Mouse (Mus musculus): ENCODE measurements around the gene Evi2.

The Evi2 gene

DNA sequence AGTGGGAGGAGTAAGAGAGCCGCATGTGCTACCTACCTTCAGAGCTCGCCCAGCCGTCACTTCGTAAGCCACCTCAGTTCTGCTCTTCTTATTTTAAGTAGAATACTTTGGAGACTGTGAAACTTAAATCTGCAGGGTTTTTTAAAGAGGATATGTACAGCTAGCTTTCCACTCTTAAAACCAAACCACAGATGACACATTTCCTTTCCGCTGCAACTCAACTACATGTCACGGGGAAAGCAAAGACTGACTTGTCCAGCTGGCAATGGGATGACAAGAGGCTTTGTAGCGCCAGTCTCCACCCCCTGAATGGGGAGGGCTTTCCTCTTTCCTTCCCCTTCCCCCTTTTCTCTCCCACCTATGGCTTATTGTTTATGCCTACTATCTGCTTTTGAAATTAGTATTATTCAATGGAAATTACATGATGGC lies at the start of gene Evi2, which contains the start of gene Evi2a:
Gene Evi2 (minus strand): TSS at position 257 of the 429 bp plus-strand sequence.
Gene Evi2a (minus strand): TSS at position 277 of the 429 bp plus-strand sequence.
- no peak for DNase-seq (ENCODE audit: low spot score)

DNA sequence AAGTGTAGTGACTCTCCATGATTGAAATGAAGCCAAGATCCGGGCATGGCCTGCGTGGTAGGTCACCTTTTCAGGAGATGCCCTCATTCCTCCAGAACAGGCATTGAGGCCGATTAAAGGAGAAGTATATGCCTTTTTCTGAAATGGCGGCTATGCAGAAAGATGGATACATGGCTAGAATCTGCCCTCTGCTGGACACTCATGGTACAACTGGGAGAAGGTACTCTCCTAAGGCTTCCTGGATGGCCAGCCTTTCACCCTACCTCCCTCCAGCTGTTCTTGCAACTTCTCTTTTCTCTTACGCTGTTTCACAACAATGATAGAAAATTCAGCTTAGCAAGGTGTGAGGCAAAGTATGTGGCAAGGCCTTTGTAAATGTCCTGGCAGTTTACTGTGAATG lies 47.4 kb upstream of the Evi2 start:
- DNase-seq (ENCODE audit: low spot score): peak; percentile 84

DNA sequence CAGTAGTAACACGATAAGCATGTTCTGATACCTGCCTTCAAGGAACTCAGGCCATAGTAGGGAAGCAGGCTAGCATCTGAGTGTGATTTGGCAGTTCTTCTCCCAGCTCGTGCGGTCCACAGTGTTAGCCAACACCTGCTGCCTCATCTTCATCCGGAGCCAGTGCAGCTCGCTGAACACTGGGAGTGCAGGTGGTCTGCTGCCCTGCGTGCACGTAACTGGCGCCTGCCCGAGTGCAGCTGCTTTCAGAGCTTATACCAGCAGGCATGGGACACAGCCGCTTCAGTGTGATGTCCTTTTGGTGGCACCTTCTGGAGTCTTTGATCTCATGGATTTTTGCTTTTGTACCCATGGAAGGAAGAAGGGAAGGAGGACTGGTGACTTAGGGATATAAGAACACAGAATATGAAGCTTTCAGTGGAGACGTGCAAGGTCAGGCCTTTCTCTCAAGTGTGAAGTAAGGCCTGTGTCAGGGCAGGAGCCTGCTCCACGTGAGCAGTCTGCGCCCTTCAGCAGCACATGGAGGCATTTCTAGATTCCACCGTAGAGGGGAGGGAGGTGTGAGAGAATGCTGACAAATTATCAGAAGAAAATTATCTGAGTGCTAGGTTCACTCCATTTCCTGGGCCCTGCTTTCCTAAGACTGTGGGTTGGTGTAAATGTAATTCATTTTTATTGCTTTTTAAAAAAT lies 45.1 kb upstream of the Evi2 start:
- DNase-seq (ENCODE audit: low spot score): no peak

DNA sequence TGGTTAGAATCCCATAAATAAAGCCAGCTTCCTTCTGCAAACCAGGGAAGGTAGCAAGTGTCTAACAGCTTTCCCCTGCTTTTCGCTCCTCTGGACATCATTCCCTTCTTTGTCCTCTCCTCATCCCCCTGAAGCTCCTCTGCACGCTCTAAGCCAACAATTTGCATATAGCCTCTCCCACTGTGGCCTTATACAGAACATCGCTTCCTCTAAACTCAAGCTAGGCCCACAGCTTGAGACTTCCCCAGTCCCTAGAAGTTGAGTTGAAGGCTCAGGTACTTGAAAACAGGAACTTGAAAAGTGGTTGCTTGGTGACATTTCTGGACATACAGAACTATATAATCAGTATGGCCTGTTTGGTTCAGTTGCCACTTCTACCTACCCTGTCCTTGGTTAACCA lies 43.4 kb upstream of the Evi2 start:
- no peak for DNase-seq (ENCODE audit: low spot score)

DNA sequence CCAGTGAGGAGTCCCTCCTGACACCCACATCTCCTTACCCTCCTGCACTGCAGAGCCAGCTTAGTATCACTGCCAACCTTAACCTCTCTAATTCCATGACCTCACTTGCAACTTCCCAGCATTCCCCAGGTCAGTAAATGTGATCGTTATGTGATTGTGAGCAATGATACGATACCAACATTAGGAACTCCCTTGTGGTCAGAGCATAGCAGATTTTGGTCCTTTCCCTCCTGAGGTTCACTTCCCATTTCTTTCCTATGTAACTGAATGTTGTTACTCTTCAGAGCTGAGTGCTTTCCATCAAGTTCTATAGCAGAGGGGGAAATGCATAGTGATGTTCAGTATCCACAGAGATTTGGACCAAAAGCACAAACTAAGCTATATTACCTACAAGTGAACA lies 39.9 kb upstream of the Evi2 start:
- no peak for DNase-seq (ENCODE audit: low spot score)

DNA sequence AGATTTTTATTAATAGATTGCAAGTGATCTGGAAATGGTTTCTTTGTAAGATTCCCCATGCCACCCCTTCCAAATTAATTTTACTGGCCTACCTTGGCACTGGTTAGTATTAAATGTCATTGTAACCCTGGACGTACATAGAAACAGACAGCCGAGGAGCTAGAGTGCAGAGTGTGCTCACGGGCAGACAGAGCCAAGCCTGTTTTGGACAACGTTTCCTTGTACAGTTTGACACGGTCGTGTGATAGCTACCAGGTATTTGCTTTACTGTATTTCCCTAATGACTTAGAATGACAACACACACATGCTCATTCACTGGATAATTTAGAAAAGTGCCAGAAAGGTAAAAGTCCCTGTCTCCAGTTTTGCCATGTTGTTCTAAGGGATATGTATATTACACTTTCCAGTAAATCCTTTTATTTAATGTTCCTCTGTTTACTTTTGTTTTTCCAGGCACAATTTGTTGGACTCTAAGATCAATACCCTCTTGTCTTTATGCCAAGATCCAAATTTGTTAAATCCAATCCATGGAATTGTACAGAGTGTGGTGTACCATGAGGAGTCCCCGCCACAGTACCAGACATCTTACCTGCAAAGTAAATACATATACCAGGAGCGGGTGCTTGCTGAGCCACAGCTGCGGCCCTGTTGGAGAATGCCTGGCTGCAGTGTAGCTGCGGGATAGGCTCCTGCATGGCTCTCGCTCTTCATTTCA lies 38.0 kb upstream of the Evi2 start:
- no peak for DNase-seq (ENCODE audit: low spot score)

DNA sequence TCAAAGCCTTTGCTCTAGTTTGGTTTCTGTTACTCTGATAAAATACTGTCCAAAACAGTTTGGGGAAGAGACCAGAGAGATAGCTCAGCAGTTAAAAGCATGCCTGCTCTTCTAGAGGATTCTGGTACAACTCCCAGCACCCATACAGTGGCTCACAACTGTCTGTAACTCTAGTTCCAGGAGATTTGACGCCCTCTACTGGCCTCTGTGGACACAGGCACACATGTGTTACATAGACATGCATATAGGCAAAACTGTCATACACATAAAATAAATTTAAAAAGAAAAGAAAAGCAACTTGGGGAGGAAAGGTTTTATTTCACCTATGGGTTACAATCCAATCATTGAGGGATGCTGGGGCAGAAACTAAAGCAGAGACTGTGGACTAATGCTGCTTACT lies 36.6 kb upstream of the Evi2 start:
- DNase-seq (ENCODE audit: low spot score): no peak

DNA sequence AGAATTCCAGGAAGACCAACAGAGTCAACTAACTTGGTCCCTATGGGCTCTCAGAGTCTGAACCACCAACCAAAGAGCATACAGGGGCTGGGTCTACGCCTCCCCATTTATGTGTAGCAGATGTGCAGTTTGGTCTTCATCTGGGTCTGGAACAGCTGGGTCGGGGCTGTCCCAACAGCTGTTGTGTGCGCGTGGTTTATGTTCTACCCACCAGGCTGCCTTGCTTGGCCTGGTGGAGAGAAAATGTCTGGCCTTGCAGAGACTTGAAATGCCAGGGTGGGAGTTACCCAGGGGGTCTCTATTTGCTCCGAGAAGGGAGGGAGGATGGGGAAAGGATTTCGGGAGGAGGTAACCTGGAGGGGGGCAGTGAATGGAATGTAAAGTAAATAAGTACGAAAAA lies 33.1 kb upstream of the Evi2 start:
- no peak for DNase-seq (ENCODE audit: low spot score)

DNA sequence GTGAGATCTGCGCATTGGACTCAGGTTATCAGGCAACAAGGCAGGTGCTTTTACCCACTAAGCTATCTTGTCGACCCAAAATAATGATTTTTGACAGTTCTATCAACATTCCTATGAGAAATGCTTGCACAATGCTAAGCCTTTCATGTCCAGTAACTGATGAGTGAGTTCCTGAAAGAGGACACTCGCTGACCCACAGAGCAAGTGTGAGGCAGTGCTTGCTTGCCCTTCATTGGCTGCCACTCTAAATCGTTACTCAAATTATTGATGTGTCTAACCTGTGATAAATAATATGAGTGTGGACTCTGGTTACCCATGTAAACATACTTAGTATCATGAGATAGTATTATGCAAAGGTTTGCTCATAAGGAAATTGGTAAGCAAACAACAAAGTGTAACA lies 30.1 kb upstream of the Evi2 start:
- DNase-seq (ENCODE audit: low spot score): no peak

DNA sequence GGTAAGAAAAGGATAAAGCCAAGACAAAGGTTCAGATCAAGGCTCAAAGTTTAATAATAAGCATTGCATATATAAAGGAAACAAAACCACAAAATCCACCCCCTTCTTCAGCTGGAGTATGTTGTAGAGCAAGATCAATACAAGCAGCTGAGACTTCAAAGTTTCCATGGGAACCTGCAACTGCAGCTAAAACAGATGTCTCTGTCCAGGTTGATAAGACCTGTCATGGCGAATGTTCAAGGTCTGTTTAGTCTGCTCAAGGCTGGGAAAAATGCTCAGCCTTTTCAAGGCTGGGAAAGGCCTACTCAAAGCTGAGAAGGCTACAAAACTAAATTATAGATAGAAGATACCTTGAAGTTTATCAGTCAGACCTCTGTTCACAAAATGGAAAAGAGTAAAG lies 22.2 kb upstream of the Evi2 start:
- no peak for DNase-seq (ENCODE audit: low spot score)

DNA sequence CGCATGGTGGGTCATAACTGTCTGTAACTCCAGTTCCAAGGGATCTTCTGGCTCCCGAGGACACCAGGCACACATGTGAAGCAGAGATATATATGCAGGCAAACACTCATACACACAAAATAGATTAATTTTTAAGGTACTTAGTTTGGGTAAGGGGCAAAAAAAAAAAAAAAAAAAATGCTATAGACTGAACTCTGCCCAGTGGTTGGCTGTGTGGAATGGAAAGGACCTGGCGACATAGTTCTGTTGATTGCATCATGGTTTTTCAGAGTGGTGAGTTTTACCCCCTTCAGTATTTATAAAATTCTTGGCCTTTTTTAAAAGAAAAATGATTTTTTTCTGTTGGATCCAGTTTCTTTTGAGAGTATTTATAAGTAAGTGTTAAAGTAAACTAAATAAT lies 5.9 kb upstream of the Evi2 start:
- DNase-seq (ENCODE audit: low spot score): no peak

DNA sequence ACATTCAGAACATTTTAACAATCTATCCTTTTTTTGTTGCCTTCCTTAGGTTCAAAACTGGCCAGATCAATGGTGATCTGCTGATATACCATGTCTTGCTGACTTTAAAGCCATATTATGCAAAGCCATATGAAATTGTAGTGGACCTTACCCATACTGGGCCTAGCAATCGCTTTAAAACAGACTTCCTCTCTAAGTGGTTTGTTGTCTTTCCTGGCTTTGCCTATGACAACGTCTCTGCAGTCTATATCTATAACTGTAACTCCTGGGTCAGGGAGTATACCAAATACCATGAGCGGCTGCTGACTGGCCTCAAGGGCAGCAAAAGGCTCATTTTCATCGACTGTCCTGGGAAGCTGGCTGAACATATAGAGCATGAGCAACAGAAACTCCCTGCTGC lies 5.2 kb upstream of the Evi2 start:
- DNase-seq (ENCODE audit: low spot score): no peak

DNA sequence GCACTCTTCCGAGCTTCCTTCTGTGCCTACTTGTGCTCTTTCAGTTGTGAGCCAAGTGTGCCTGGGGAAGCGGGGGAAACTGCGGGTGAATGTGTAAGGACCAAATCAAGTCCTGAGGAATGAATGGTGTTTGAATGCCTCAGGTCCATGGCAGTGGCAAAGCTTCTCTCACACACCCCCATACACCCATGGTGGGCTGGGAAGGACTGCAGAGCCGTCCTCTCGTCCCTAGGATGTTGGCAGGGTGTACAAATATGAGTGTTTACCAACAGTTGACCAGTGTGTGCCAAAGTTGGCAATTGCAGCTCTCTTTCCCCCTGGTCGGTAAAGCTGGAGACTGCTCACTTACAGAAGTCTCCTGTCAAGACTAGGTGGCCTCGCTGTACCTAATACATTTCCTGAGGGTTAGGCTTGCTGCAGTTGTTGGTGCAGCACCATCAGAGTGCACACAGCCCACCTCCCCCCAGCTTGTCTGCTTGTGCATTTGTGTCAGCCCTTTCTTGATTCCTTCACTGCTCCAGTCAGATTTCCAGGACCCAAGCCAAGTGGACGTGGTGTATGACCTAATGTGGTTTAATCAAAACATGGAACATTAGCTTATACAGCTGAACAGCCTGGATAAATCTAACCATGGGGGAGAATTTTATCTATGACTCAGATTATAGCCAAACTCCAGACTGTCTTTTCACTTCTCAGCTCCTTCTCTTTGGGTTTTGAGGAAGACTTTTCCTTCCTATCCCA lies 3.7 kb upstream of the Evi2 start:
- DNase-seq (ENCODE audit: low spot score): no peak

DNA sequence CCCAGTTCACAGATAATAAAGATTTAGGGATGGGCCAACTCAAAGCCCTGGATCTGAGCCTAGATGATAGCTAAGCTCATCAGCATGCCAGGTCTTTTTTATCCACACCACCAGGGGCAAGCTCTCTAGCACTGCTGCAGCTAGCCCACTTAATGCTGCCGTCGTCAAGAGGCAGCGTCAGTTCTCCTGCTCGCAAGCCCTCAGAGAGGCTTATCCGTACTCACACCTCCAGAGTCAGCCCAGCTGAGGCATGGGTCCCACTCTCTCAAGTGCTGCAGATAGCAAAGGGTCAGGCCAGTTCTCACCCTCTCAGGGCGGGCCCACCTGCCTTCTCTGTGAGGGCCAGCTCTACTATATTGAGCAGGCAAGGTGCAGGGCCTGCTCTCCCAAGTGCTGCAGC lies 2.9 kb upstream of the Evi2 start:
- DNase-seq (ENCODE audit: low spot score): no peak

DNA sequence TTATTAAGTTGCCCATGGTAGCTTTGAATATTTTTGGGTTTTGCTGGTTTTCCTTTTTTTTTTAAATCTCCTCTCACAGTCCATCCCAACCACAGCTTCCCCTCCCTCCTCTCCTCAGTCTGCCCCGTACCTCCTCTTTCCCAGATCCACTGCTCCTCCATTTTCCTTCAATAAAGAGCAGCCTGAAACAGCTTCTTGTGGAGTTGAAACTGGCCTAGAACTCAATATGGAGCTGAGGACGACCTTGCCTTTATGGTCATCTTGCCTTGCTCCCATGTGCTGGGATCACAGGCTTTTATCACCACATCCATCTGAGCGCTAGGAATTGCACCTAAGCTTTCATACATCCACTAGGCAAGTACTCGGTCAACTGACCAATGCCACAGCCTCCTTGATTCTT lies 1.1 kb upstream of the Evi2 start:
- DNase-seq (ENCODE audit: low spot score): no peak

DNA sequence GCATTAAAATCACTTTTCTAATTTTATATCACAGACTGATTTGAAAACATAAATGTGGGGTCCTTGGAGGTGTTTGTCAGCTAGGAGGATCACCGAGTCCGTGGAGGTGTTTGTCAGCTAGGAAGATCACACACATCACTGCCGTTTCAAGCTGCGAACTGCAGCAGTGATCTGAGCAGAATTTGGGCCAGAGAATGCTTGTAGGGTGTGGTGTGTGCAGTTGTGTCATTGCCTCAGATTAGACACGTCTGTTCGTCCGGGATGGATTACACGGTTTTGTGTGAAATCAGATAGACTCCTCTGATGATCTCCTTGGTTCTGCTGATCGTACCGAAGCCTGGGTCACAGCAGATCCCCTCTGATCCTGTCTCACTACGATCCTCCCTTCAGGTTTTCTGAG lies 385 bp upstream of the Evi2 start:
- no peak for DNase-seq (ENCODE audit: low spot score)

DNA sequence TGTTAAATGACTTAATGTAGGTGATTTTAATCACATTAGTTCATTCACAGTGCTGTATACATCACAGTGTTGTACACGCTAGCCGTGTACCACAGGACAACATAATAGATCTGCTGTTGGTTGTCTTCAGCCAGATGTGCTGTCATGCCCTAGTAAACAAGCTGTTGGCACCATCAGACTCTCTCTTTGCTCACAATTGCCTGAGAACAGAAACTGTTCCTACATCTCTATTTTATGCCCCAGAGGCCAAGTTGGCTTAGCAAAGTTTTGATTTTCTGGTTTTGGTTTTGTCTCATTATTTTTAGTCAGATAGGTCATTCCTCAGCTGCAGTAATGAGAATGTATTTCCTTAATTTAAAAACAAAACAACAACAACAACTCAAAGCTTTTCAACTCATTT lies 653 bp downstream of the Evi2 start:
- no peak for DNase-seq (ENCODE audit: low spot score)

DNA sequence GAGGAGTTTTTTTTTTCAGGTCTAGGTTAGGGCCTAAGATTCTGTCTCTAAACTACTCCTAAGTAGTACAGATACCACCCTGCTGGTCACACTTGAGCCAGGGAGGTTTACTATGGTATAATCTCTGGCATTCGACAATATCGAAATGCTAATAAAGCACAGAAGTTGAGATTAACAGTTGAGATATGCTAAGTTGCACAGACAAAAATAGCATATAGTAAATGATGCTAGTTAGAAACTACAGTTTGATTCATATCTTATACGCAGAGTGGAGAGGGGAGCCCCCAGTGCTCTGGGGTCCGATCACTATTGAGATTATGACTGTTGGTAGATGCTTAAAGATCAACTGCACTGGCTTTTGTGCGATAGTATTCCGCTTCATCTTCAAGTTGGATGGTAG lies 1.2 kb downstream of the Evi2 start:
- DNase-seq (ENCODE audit: low spot score): no peak

DNA sequence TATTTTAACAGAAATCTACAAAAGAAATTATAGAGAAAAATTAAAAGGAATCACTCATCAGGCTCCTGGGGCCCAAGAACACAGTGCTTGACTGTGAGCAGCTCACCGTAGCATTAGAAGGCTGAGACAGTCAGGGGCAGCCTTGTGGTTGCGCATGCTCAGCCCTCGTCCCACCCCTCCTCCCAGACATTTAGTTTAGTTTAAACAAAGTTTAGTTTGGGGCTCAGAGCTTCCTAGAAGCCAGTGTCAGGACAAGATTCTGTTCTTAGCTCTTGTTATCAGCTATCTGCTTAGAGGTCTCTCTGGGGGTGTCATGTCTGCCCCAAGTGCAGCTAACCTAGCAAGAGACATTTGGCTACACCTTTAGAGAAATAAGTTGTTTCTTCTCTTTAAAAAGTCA lies 1.8 kb downstream of the Evi2 start:
- no peak for DNase-seq (ENCODE audit: low spot score)

DNA sequence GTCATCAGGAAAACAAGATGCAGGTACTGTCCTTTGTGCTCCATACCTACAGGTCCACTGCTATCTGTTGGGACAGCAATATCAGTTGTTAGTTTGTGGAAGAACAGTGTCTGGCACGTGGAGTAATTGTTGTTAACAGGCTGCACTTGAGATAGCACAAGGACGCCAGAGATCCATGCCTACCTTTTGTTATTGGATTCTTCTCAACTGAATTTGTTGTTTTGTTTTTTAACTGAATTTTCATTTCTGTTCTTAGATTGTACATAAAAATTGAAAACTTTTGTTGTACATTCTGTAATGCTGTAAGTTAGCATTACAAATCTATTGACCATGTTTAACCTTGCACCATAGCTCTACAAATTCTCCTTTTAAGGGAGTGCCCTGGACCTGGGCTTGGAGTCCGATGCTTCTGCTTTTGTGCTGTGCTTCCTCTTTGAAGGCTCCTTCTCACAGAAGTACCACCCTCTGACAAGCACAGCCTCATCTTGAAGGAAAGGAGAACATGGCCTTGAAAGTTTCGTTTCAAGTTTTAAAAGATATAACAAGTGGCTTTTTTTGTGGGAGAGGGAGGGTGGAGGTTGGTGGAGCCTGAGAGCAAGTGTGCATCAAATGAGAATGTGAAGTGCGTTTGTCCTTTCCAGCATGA lies 2.5 kb downstream of the Evi2 start:
- DNase-seq (ENCODE audit: low spot score): no peak

DNA sequence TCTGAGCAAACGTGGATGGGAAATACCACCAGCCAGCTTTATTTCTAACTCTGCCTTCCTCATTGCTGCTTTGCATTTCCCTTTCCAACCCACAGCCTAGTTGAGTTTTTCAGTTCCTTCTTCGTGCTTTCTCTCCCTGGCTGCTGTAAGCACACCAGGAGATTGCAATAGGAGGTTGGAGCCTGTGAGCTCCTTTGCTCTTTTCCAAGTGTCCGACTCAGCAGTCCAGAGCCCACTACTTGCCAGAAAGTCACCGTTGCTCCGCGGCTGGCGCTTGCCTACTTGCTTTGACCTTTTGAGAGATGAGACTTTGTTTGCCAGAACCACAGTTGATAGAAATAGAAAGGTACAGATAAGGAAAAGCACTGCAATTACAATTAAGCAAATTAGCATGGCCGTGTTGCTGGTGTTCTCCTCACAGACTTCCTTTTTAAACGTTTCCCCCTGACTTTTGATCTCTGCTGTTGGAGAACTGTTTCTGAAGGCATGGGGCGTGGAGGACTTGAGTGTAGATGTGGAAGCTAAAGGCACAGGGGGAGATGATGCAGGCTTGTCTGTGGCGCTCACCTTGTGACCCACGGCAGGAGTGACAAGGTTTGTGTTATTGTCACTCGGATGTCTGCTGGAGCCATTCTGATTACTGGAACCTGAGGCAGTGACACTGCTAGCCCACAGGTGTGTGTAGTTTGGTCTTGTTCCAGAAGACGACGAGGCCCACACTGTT lies 3.2 kb downstream of the Evi2 start:
- DNase-seq (ENCODE audit: low spot score): no peak

DNA sequence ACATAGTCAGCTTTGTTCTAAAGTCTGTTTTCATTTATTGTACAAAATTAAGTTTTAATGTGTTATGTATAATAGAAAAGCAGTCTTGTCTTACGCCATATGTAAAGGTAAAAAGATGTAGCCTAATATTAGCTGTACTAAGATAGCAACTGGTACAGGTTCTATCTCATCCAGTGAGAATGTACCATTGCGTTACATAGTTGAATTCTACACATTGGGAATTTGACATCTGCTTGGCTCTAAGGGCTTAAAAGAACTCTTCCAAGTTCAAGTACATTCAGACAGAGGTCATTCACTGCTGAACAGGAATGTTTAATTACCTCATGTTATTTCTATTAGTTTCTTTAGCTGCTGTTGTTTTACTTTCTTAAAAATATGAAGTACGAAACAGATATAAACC lies 3.8 kb downstream of the Evi2 start:
- DNase-seq (ENCODE audit: low spot score): no peak

Data from embryo, embryonic 10.5 days (tissue).